Mouse (Mus musculus): ENCODE measurements around the gene Pex10.

Pex10 gene

DNA sequence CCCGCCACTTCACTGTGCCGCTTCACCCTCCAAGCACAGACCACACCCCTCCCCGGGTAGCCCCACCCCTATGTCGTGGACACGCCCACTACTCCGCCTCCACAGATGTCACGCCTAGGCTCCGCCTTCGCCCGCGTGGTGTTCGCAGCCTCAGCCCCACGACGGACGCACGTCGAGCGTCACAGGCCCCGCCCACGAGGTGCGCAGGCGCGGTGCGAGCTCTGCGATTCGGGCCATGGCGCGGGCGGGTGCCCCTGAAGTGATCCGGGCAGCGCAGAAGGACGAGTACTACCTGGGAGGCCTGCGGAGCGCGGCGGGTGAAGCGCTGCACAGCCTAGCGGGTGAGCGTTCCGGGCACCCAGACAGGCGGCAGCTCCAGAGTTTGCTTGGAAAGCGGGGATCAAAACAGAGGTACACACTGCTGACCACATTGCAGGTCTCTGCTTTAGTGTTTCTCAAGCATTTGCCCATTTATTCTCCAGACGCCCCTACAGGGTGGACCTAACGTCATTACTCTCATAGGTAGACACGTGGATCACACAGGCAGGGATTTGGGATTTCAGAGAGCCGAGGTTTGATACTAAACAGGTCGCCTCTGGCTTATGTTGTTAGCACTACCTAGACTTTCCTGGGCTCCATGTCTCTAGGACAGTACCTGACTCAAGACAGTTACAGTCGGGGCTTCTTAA lies at the start of gene Pex10:
Pex10 (plus strand) TSS at position 183 of the 689 bp plus-strand sequence.
- in situ Hi-C loops (cut with MboI, MseI), result loop anchor here (5.0 to 10.0 kb wide), 2 partner anchors 82 to 200 kb away; partner anchors contain the start of gene Mmel1

DNA sequence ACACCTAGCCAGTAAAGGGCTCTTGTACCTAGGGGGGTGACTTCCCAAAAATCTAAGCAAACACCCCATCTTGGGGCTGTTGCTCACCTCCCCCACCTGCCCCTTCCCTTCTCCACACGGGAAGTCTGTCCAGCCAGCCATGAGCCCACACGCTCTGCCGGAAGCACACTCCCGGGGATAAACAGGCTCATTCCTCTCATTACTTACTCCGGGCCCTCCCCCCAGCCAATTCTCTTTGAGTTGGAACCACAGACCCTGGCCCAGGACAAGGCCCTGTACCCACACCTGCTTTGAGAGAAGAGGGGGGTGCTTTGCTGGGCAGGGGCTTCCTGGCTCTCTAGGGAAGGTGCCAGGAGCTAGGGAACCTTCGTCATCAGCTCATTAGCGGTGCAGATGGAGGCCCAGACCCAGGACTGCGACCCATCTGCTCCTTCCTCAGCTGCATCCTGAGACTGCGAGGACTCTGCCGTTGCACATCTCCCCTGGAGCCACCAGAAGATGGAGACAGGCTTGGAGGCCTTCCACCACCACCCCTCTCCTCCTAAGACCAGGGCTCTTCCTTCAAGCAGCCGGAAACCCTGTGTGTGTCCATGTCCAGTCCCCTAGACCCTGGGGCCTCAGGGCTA lies 49.5 kb upstream of the Pex10 start:
- in situ Hi-C loops (cut with MboI, MseI), result no loop called here

DNA sequence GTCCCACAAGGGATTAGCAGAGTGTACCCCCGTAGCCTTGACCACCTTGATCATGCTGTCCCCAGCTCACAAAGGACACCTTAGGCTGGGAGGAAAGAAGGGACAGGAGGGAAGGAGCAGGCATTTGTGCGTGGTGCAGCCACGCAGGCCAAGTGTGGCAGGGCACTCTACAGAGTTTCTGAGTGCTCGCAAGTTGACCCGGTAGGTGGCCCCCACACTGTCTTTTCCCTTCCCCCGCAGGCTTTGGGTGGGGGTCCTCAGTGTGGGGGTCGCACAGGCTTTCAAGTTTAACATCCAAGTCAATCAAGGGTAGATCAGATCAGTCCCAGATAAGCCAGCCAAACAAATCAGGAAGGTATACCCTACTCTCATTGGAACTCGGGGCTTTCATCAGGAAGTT lies 48.8 kb upstream of the Pex10 start:
- in situ Hi-C loops (cut with MboI, MseI), result no loop called here

DNA sequence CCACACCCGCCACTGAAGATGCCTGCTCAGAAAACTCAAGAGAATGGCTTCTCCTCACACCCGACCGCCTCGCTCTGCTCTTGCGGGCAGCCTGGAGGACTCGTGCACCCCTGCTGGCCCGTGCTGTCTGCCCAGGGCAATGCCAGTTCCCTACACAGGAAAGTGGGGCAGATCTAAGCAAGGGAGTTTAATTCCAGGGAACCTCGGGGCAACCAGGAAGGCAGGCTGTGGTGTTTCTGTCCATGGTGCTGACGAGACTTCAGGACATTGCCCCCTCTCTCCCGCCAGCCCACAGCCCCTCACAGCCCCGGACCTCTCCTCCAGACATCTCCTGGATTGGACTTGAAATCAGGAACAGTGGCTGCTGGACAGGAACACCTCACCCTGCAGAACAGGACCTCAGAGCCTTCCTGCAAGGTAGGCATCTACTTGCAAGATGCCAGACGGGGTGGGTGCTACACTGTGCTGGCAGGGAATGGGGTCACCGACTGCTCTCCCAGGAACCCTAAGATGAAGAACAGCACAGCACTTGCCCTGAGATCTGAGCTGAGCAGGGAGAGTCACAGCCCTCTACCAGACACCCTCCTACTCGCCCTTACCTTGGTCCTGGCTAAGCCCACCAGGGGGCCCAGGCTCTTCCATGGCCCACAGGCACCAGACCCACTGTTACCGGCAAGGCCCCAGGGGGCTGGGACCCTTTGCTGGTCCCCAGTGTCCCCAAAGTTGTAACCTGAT lies 48.0 kb upstream of the Pex10 start:
- in situ Hi-C loops (cut with MboI, MseI), result no loop called here

- in situ Hi-C loops (cut with MboI, MseI), result no loop called here
These were observed 47.4 kb upstream of the Pex10 start for GRCm38 (mm10) chr4:155019336-155019847.

- in situ Hi-C loops (cut with MboI, MseI), result no loop called here
These were observed 46.7 kb upstream of the Pex10 start for GRCm38 (mm10) chr4:155020141-155020540.

DNA sequence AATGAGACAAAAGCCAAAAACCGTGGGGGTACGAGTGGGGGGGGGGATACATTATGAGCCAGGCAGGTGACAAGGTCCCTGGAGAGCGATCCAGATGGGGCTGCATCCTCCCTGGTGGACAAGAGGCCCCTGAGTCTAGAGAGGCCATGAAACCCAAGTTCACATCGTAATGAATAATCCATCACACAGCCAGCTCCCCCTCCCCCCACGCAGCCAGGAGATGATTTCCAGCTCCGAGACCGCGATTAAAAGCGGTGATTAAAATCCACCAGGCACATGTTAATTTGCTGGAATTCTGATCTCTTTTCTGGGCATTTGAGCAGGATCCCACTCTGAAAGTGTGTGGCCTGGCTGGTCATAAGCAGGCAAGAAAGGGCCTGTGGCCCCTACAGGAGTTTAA lies 46.0 kb upstream of the Pex10 start:
- in situ Hi-C loops (cut with MboI, MseI), result no loop called here

GRCm38 (mm10) chr4:155022228-155022855 lies 44.5 kb upstream of the Pex10 start:
- in situ Hi-C loops (cut with MboI, MseI), result no loop called here

GRCm38 (mm10) chr4:155024170-155025010 lies 42.4 kb upstream of the Pex10 start:
- in situ Hi-C loops (cut with MboI, MseI), result no loop called here

DNA sequence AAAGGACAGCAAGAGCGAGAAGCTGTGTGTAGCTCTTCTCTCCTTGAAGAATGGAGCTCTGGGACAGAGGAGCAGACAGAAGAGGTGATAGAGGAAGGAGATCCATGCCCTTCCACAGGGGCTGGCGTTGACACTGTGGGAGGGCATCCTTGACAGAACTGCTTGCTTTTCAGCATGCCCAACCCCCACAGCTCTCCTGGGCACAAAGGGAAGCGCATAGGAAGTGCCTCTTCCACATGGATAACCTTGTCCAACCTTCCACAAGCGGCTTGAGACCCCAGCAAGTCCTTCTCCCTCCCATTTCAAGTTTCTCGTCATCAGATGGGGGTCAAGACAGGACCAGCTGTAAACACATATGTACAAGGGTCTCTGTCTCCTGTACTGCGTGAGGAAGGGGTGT lies 33.7 kb upstream of the Pex10 start:
- in situ Hi-C loops (cut with MboI, MseI), result no loop called here

- in situ Hi-C loops (cut with MboI, MseI), result no loop called here
These were observed 32.6 kb upstream of the Pex10 start for GRCm38 (mm10) chr4:155034202-155034601.

GRCm38 (mm10) chr4:155034787-155035186 lies 32.0 kb upstream of the Pex10 start:
- in situ Hi-C loops (cut with MboI, MseI), result no loop called here

DNA sequence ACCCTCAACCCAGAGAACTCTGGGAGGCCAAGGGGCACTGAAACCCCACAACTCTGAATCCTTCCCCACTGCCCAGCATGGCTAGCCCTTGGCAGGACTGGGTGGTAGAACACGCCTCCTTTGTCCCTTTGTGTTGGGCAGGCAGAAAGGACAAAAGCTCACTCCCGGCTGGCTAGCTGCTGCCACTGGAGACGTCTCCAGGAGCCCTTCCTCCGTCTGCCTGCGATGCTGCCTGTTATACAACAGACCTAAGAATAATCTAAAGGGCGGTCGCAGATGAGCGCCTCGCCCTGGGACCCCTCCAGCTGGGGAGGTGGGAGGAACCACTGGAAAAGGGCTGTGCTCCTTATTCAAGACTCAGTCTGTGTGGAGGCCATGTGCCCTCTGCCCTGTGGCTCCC lies 26.6 kb upstream of the Pex10 start:
- in situ Hi-C loops (cut with MboI, MseI), result loop anchor here (10.0 kb wide), 1 partner anchor 415 kb away; no protein-coding TSS in a partner anchor

GRCm38 (mm10) chr4:155040696-155041095 lies 26.1 kb upstream of the Pex10 start:
- in situ Hi-C loops (cut with MboI, MseI), result loop anchor here (10.0 kb wide), 1 partner anchor 416 kb away; no protein-coding TSS in a partner anchor

- in situ Hi-C loops (cut with MboI, MseI), result loop anchor here (10.0 kb wide), 1 partner anchor 418 kb away; no protein-coding TSS in a partner anchor
These were observed 24.1 kb upstream of the Pex10 start for GRCm38 (mm10) chr4:155042606-155043288.

DNA sequence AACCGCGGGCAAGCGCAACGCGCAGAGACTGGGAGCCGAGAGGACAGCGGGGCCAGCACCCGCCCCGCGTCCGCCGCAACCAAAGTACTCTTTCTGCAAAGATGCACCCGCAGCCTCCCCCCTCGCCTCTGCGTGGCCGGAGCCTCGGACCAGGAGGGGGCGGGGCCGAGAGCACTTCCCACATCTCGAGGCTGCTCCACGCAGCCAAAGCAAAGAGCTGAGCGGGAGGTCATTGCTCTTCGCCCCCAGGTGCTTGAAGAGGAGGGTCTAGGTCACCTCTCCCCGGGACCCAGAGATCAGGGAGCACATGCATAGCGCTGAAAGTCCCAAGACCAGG lies 23.6 kb upstream of the Pex10 start:
- in situ Hi-C loops (cut with MboI, MseI), result loop anchor here (10.0 kb wide), 1 partner anchor 418 kb away; no protein-coding TSS in a partner anchor

GRCm38 (mm10) chr4:155046636-155047035 lies 20.2 kb upstream of the Pex10 start:
- in situ Hi-C loops (cut with MboI, MseI), result loop anchor here (5.0 to 10.0 kb wide), 2 partner anchors 49 to 422 kb away; no protein-coding TSS in a partner anchor

DNA sequence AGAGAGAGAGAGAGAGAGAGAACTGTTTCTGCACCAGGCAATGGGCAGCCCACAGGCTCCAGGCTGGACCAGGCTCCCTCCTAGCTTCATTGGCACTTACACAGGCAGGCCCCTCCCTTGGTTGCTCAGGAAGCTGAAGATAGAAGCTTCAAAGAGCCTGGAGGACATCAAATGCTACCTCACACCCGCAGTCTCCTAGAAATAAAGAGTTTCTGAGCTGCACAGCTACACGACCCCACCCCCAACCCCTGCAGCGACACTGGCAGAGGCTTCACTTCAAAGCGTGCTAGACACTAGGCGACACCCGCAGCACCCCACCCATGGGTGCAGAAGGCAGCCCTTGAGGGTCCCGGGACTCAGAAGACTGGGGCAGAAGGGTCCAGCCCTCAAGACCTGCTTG lies 16.7 kb upstream of the Pex10 start:
- in situ Hi-C loops (cut with MboI, MseI), result no loop called here

DNA sequence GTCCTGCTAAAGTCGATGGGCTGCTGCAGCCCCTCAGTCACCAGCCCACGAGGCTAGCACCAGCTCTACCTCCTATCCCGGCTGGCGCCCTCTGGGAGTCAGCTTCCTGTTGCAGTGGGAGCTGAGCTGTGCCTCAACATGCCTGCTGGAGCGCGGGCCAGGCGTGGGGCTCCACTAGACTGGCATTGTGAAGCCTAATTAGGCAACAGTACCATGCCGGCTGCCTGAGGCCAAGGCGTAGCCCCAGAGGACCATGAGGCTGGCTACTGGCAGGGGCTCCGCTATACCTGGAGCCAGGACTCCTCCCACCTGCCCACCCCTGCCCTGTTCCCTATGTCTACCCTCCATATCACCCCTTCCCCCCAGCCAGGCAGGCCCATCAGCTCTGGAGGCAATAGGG lies 10.1 kb upstream of the Pex10 start, which contains the start of gene Plch2:
Plch2 (minus strand) TSS at position 61 of the 400 bp plus-strand sequence.
- in situ Hi-C loops (cut with MboI, MseI), result no loop called here

- in situ Hi-C loops (cut with MboI, MseI), result no loop called here
These were observed 8.5 kb upstream of the Pex10 start for GRCm38 (mm10) chr4:155058325-155058724.

All from T-helper 1 cell (primary cell).